Mouse (Mus musculus) subcutaneous adipose tissue, adult 2 months (tissue): ENCODE data around the gene Hoxb5. TPM values are rescaled to one million over a fixed set of nuclear protein-coding genes. Genes with fewer than 3 reads are reported as not detected.

Experiments
- polyA plus RNA-seq: library from polyadenylated mRNA; depleted of rRNA; stranded (reverse); fragments of >200 nt; gene quantifications from 2 replicates; pipeline ENCODE4 v1.2.3, GENCODE M21; 2012; ENCODE audit warnings: low replicate concordance; rRNA removed

The Hoxb5 gene
- polyA plus RNA-seq, result 7.1 and 7.2 TPM in 2 replicates

DNA sequence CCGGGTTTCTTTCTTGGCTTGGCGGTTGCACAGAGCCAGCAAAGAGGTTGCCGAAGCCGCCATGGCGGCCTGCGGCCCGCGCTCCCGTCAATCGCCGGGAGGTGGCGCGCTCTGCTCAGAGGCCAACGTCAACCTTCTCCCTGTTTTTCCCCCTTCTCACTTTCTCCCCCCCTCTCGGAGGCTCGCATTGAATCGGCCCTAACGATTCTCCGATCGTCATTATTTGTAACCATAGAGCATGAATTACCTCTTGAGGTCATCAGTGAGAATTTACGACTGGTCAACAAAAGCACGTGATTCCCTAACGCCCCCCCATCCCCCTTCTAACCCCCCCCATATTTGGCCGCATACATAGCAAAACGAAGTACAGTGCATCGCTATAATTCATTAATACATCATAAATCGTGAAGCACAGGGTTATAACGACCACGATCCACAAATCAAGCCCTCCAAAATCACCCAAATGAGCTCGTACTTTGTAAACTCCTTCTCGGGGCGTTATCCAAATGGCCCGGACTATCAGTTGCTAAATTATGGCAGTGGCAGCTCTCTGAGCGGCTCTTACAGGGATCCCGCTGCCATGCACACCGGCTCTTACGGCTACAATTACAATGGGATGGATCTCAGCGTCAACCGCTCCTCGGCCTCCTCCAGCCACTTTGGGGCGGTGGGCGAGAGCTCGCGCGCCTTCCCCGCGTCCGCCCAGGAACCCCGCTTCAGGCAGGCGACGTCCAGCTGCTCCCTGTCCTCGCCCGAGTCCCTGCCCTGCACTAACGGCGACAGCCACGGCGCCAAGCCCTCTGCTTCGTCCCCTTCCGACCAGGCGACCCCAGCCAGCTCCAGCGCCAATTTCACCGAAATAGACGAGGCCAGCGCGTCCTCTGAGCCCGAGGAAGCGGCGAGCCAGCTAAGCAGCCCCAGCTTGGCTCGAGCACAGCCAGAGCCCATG is at the start of gene Hoxb5:
TSS of gene Hoxb5 (plus strand) at position 186 of the 949 bp plus-strand sequence.

GRCm38 (mm10) chr11:96270996-96271540 is 32.1 kb upstream of the Hoxb5 start, which contains the start of gene Hoxb9:
Gene Hoxb9, plus strand, starts transcription at chr11:96271457.

GRCm38 (mm10) chr11:96281855-96282570 is 21.1 kb upstream of the Hoxb5 start, which contains the start of gene Hoxb8:
Gene Hoxb8, plus strand, starts transcription at chr11:96281905.

DNA sequence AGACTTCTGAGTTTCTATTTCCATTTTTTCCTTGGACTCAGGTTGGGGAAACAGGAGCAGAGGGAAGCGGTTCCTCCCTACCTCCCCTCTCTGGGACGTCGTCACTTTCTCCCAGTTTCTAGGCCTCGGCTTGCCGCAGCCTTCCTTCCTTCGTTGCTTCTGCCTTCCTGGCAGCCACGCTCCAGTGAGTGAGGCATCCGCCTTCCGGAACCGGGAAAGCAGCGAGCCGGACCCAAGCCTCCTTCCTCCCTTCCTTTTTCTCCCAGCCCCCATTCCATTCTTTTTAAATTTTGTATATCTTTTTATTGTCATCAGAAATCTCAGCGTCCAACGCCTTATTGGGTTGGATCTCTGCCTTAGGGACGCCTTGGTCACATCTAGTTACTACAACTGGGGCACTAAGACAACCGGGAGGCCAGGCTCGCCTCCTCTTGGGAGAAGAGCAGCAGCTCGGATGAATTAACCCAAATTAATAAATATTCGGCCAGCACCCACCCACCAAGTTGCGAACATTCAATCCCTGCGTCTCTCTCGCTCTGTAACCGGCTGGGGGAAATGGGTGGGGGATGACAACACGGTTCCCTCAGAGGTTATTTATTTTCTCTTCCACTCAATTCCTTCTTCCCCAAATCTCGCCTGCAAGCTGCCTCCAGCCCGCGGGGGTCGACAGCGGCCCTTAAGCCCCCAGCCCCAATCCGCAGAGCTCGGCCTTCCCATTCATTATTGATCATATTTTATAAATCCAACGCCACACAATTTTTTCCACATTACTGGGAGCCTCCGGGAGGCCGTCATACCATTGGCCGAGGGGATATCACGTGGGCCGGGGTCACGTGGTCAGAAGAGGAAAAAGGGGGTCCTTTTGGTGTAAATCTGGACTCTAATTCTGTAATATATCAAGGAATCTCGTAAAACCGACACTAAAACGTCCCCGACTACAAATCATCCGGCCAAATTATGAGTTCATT is 17.1 kb upstream of the Hoxb5 start, which contains the start of gene Hoxb7:
TSS of gene Hoxb7 (plus strand) at position 853 of the 968 bp plus-strand sequence.

GRCm38 (mm10) chr11:96291681-96292564 is 11.2 kb upstream of the Hoxb5 start, which contains the start of gene Hoxb6:
Gene Hoxb6, plus strand, starts transcription at chr11:96292476.

GRCm38 (mm10) chr11:96317608-96318367 is 14.7 kb downstream of the Hoxb5 start, which contains the start of gene Hoxb4:
Gene Hoxb4, plus strand, starts transcription at chr11:96318267.

DNA sequence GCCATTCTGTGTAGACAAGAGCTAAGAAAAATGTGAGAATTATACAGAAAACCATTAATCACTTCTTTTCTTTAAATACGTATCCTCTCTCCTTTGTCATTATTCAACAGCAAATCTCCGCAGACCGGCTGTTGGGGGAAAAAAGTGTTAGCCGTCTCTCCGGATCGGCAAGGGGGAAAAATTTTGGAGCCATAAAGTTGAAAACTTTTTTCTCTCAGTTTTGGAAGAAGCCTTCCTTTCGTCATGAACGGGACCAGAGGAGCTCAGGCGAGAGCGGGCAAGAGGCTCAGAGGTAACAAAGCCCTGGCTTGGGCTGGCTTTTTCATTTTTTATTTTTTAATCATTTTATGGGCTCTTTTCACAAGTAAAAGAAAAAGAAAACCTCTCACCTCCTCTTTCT is 20.0 kb downstream of the Hoxb5 start, which contains the start of gene Hoxb3:
TSS of gene Hoxb3 (plus strand) at position 173 of the 400 bp plus-strand sequence.

DNA sequence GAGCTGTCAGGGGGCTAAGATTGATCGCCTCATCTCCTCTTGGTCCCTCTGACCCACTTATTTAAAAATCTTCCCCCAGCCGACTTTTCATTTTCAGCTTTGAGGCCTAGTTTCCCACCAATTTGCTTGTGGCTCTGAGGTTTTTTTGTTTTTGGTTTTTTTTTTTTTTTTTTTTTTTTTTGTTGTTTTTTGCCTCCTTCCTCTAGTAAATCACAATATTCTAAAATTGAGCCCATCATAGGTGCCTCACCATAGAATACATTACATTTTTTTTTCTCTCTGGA is 47.1 kb downstream of the Hoxb5 start, which contains the start of gene Hoxb2:
TSS of gene Hoxb2 (plus strand) at position 185 of the 284 bp plus-strand sequence.

Other genes starting within 250 kb of the Hoxb5 start
- 31.5 and 60.9 TPM in 2 replicates for gene Ube2z, start 237.9 kb upstream of the Hoxb5 start, polyA plus RNA-seq
- gene Atp5g1, start 227.7 kb upstream of the Hoxb5 start, polyA plus RNA-seq, result 207 and 461 TPM in 2 replicates
- gene Calcoco2, start 191.4 kb upstream of the Hoxb5 start, polyA plus RNA-seq, result not detected in 2 replicates
- 0.05 TPM in 1 of 2 replicates, not detected in the other for gene Ttll6, start 169.6 kb upstream of the Hoxb5 start, polyA plus RNA-seq
- not detected in 2 replicates for gene Hoxb13, start 109.0 kb upstream of the Hoxb5 start, polyA plus RNA-seq
- gene Hoxb9, start 31.9 kb upstream of the Hoxb5 start, polyA plus RNA-seq, result 1.8 and 3.8 TPM in 2 replicates
- 4.3 and 44.7 TPM in 2 replicates for gene Hoxb8, start 21.4 kb upstream of the Hoxb5 start, polyA plus RNA-seq
- gene Hoxb7, start 16.7 kb upstream of the Hoxb5 start, polyA plus RNA-seq, result 4.0 and 10.7 TPM in 2 replicates
- 13.7 and 36.9 TPM in 2 replicates for gene Hoxb6, start 10.9 kb upstream of the Hoxb5 start, polyA plus RNA-seq
- gene Hoxb4, start 14.9 kb downstream of the Hoxb5 start, polyA plus RNA-seq, result 6.3 and 7.8 TPM in 2 replicates
- gene Hoxb3, start 20.0 kb downstream of the Hoxb5 start, polyA plus RNA-seq, result 5.9 and 14.8 TPM in 2 replicates
- gene Hoxb2, start 47.2 kb downstream of the Hoxb5 start, polyA plus RNA-seq, result 9.7 and 14.6 TPM in 2 replicates
- gene Hoxb1, start 62.4 kb downstream of the Hoxb5 start, polyA plus RNA-seq, result not detected in 2 replicates
- 0.70 and 2.4 TPM in 2 replicates for gene Skap1, start 161.3 kb downstream of the Hoxb5 start, polyA plus RNA-seq